Mouse (Mus musculus) ES-E14 (cell line): Measurements from ENCODE around the gene Eif4enif1.
"Not testable (repeated sequence)": the region's sequence is repeated elsewhere in the genome, so short reads cannot be mapped to it uniquely, and the experiment has no call there.

Source experiments
- CHD2 ChIP-seq: IDR thresholded peaks from 2 replicates; pipeline ENCODE4 v1.6.1; 2014; ENCODE audit warnings: mild to moderate bottlenecking, low read depth, low read length, inconsistent platforms
- HCFC1 ChIP-seq: IDR thresholded peaks from 2 replicates; pipeline ENCODE4 v1.6.1; 2012; ENCODE audit warnings: low read length, inconsistent platforms, borderline replicate concordance; ENCODE audit not compliant: insufficient read depth
- MAFK ChIP-seq: IDR thresholded peaks from 2 replicates; pipeline ENCODE4 v1.6.1; 2014; ENCODE audit warnings: mild to moderate bottlenecking, low read depth, low read length, inconsistent platforms; ENCODE audit not compliant: insufficient read depth
- ZC3H11A ChIP-seq: IDR thresholded peaks from 2 replicates; pipeline ENCODE4 v1.6.1; 2012; ENCODE audit warnings: low read depth, mild to moderate bottlenecking, inconsistent platforms, low read length, borderline replicate concordance
- ZNF384 ChIP-seq: IDR thresholded peaks from 2 replicates; pipeline ENCODE4 v1.6.1; 2012; ENCODE audit warnings: low read depth, low read length, inconsistent platforms

DNA sequence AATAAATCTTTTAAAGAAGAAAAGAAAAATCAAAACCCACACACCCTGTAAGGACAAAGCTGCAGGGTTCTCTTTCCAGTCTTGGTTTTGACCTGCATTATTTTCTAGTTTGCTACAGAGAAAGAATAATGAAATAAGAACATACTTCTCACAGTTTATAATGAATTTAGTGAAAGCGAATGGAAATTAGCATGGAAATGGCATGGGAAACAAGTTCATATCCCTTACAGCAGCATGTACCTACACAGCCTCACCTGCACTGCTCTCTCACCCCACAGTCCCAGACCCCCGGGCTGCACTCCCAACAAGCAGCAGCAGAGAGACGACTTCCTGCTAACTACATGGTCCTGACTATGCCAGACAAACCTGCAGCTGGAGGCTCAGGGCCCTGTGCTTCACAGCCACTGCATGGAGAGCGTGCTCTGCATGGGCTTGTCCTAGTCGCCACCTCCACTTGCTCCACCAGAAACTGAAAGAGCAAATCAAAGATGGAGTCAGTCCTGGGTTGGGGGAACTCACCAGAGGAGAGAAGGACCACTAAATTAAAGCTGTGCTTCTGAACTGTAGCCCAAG, 36.9 kb upstream of the Eif4enif1 start:
- TF ChIP-seq ZNF384, ZC3H11A, MAFK, CHD2, HCFC1: not testable (repeated sequence)
